Mouse (Mus musculus) adrenal gland, adult 2 months (tissue): ENCODE results near the gene Gm43738. TPM values are rescaled to one million over a fixed set of nuclear protein-coding genes. Genes with fewer than 3 reads are reported as not detected.

Experiments used
- DNase-seq: peaks from one replicate; pipeline ENCODE4 v3.0.0; 2021
- long read RNA-seq: library from polyadenylated mRNA; stranded (forward); transcript quantifications from one replicate; pipeline ENCODE4 v2.0.0, GENCODE M21; 2021
- polyA plus RNA-seq: library from polyadenylated mRNA; depleted of rRNA; stranded (reverse); fragments of >200 nt; gene quantifications from 2 replicates; pipeline ENCODE4 v1.2.3, GENCODE M21; 2012; rRNA removed
- total RNA-seq, 2 experiments: library from RNA; stranded (reverse); gene quantifications; 2 replicates each; pipeline ENCODE4 v1.2.3; 2021

The Gm43738 gene
- not detected for total RNA-seq
- polyA plus RNA-seq: not detected in 2 replicates
- long read RNA-seq, partial matches to known transcripts: 1 of 2 reads
- long read RNA-seq, other reads (novel, unspliced or antisense): 1 of 2 reads

GRCm38 (mm10) chr3:89100811-89101210, at the start of gene Gm43738:
Gene Gm43738, minus strand, starts transcription at chr3:89101099.
- no peak for DNase-seq

- no peak for DNase-seq
Observed at GRCm38 (mm10) chr3:89148567-89148966, 47.7 kb upstream of the Gm43738 start.

DNA sequence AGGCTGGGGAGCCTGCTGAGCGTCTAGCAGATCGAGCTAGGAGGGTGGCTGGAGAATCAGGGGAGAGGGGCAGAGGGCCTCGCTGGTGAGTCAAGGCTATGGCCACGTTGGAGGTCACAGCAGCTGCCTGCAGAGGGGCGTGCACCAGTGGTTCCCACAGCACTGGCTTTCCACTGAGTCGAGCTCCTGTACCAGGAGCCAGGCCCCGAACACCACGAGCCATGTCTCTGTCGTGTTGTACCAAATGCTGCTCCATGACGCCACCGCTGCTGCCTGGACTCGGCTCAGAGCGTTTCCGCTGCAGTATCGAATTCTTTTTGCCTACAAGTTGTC, 47.0 kb upstream of the Gm43738 start:
- no peak for DNase-seq

DNA sequence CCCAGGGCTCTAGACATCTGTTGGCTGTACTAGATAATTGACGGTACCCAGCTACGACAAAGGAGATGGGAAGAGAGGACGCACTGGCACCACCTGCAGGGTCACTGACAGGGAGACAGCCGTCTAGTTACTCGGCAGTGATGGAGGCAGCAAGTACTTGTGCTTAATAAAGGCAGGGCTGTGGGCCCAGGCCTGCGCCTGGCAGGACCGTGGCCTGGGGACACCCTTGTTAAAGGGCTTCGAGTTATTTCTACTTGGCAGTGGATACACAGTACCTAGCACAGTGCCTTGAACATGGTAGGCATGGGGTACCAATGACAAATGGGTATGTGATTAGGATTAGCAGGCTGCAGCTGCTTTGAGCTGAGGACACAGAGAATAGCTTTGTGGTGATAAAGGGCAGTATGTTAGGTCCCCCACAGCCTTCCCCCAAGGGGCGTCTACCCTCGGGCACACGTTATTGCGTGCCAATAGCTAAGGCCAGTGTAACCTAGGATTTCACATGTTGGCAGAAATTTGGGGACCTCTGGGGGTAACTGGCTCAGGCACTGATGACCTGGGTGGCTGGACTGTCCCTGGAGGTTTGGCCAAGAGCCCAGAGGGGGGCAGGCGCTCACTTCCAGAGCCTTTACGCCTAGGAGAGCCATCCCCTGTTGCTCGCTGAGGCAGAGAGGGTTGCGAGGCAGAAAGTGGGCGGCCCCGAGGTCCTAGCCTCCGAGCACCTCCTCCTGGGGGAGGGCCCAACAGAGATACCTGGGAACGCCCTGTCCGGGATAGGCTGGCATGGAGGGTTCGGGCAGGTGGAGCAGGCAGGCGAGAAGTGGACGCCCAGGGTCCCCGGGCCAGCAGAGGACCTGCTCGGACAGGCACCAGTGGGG, 46.4 kb upstream of the Gm43738 start:
- peak; percentile 44 for DNase-seq

DNA sequence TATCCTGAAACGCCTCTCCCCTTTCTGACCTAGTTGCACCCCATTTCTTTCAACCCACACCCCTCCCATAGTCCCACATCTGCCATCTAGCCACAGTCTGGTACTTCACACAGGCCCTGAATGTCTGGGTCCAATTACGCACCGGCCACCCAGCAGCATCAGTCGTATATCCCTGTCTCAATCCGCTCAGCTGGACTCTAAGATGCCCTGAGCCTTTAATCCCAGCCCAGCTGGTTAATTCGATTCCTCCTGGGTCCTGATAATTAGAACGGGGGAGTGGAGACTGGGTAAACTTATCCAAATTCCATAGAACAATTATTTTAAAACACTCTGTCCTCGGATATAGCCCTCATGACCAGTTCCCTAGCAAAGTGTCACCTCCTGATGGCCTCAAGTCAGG, 44.7 kb upstream of the Gm43738 start:
- no peak for DNase-seq

GRCm38 (mm10) chr3:89144821-89145220, 43.9 kb upstream of the Gm43738 start:
- DNase-seq: no peak

- no peak for DNase-seq
Observed at GRCm38 (mm10) chr3:89136365-89136764, 35.5 kb upstream of the Gm43738 start.

DNA sequence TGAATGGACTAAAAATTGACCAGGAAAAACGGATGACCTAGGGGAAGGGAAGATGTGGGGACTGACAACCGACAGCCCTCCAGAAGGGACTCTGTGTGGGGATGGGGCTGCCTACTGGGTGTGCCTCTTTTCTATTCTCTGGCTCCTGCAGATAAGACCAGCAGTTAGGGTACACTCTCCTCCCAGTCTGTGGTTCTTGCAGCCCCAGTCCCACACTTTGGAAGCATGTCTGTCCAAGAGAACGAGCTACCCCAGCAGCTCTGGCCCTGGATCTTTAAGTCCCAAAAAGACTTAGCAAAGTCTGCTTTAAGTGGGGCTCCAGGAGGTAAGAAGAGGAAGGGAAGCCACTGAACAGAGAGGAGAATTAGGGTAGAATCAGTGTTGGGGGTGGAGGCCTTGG, 35.1 kb upstream of the Gm43738 start, which contains the start of gene Pklr:
Gene Pklr, plus strand, starts transcription at position 185 of the 400 bp plus-strand sequence.
- DNase-seq: no peak

GRCm38 (mm10) chr3:89133752-89134151, 32.9 kb upstream of the Gm43738 start:
- no peak for DNase-seq

DNA sequence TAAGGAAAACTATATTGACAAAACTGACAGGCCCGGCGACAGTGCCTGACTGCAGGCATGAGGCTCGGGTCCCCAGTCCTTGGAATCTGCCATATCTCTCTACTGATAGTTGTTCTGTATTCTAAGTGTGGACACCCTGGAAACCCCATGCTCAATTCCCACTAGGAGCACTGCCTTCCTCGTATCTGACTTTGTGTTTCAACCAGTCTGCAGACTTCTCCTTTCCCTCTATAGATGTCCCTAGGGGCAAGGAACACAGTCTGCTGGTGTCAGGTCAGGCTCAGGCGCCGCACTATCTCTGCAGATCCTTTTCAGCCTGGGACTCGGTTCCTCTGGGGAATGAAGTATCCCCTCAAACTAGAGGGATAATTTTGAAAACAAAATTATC, 32.2 kb upstream of the Gm43738 start:
- DNase-seq: no peak

DNA sequence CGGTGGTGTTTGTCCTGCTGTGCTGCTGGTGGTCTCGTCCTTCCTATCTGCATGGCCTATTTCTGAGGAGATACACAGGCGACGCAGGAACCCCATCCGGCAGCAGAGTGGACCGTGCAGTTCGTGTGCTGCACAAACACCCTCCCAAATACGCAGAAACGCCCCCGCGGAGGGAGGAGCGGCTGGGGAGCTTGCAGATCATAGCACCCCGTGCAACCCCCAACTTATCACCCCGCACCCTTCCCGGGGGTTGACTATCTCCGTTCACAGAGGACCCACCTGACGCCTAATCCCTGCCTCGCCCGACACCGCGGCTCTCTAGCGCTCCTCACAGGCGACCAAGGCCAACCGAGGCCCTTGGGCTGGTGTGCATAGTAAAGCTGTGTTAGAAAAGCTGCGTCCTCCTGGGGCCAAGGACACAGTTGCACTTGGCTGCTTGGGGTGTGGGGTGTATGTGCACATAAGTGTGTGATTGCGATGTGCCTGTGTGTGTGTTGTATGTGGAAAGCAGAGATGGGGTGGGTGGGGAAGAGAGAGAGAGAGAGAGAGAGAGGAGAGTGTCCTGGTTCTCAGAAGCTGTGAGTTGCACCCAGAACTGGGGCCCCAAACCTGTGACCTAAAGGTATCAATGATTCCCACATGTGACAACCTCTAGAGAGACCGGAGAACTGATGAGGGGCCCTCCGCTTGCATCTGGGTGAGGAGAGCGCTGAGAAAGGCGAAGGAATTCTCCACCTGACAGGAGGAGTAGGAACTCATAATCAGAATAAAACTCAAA, 31.6 kb upstream of the Gm43738 start:
- peak; percentile 79 for DNase-seq

DNA sequence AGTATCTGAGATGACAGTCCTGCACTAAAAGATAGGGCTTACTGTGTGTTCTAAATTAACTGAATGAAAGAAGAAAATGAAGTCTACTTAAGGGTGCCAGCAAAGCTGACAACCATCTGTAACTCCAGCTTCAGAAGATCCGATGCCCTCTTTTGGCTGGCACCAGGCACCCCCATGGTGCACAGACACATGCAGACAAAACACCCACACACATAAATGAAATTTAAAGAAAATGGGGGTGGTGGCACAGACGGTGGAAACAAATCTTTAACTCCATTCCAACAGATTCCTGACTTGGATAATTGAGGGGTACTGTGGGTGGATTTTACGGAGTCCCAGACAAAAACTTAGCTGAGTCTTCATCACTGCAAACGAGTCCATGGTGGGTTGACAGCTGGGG, 30.9 kb upstream of the Gm43738 start:
- no peak for DNase-seq

- DNase-seq: peak; percentile 26
Observed at GRCm38 (mm10) chr3:89129908-89130307, 29.0 kb upstream of the Gm43738 start.

- DNase-seq: peak; percentile 52
Observed at GRCm38 (mm10) chr3:89125981-89126380, 25.1 kb upstream of the Gm43738 start.

DNA sequence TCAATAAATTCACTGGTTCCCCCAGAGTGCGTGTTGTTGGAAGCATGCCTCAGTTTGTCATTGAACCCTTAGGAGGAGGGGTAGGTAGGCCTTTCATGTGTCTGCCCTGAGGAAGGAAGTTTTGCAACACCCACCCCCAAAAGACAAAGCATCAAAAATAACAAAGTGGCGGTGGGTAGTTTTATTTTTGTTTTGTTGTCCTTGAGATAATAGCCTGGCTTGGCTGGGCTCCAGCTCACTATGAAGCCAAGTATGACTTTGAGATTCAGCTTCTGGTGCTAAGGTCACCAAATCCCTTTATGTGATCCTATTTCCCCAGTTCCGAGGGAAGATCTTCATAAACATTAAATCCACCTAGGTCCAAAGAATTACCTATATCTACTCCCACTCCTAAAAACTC, 23.3 kb upstream of the Gm43738 start:
- peak; percentile 69 for DNase-seq

DNA sequence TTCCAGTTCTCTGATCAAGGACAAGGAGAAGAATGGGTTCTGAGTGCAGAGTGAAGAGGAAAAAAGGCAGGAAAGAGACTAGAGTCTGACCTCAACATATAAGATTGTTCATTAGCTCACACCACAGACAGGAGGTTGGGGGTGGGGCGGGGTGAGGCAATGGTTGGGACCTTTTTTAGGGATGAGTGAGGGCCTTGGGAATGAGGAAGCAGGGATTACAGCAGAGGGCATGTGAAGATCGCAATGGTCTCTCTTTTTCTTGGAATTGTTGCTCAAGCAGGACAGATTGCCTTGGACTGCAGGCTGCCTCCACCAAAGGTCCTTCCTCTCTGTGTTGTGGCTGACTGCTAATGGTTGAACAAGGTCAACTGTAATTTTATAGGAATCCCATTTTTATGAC, 22.4 kb upstream of the Gm43738 start:
- peak; percentile 84 for DNase-seq

DNA sequence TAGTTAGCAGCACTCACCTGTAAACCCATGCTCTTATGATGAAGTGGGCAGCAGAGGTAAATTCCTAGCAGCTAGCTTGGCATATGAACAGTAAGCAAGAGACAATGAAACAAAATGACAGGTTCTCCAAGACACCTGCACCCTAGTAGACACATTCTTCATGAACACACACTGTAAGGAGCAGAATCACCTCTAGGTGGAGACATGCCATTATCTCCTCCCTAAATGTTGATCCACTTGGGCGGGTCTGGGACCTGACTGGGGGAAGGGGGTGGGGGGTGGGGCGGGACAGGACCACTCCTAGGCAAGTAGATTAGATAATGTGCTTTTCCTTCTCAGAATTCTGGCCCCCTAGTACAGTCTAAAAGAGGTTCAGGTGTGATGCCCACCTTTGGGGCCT, 14.6 kb upstream of the Gm43738 start:
- DNase-seq: peak; percentile 21

GRCm38 (mm10) chr3:89113058-89113457, 12.2 kb upstream of the Gm43738 start:
- peak; percentile 16 for DNase-seq

GRCm38 (mm10) chr3:89108146-89108545, 7.2 kb upstream of the Gm43738 start:
- peak; percentile 60 for DNase-seq

- DNase-seq: peak; percentile 30
Observed at GRCm38 (mm10) chr3:89107545-89107944, 6.6 kb upstream of the Gm43738 start.

DNA sequence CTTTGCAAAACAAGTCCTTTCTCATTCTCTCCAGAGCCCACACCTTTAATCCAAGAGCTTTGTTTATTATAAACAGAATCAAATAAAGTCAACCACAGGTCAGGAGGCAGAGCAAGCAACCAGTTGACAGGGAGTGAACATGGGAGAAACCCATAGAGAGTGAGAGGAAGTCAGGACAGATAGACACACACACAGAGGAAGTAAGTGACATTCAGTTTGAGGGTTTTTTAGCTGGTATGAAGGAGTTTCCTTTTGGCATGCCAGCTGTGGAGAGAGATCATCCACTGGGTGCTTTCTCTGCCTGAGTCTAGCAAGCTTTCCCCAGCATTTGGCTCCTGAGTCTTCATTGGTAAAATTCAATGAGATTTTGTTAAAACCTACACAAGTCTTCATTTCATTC, 6.0 kb upstream of the Gm43738 start:
- DNase-seq: no peak

- DNase-seq: no peak
Observed at GRCm38 (mm10) chr3:89103291-89103595, 2.3 kb upstream of the Gm43738 start.
